Mouse (Mus musculus): Measurements from ENCODE around the gene Ube2l6. TPM values are rescaled to one million over a fixed set of nuclear protein-coding genes. Genes with fewer than 3 reads are reported as not detected.

Ube2l6 gene
- polyA plus RNA-seq, 2 experiments = 20.9 to 37.2 TPM

DNA sequence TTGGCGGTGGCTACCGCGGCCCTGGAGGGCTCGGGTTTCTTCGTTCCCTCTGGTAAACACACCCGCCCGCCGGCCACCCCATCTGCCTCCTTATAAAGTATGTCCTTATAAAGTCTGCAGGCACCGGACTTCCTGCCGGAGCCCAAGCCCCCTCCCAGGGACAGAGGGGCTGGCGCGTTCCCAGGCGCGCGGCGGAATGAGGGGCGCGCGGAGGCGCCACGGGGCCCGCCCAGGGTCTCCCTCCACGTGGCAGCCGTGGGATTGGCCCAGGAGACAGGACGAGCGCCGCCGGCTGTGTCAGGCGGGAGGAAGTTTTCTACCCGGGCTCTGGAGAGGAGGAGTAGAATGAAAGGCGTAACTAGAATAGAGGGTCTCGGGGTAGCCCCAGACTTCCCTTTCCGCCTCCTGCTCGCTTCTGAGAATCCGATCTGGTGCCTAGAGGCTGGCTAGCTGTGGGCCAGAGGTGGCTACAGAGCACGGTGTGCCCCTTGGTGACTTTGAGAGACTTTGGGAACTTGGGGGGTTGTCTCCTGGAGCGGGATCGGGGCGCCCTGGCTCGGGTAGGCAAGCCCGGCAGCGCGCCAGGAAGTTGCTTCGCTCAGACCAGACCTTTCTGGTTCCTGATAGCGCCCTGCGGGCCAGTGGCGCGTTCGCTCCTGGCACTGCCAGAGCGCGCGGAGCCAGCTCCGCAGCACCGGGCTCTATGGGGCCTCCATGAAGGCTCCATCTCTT is 41.6 kb downstream of the Ube2l6 start:
- under 1% methylated on average over 54 of the region's 54 CpGs for WGBS
- peak; percentile 89 for ATAC-seq (ENCODE audit: low FRiP score, low read depth)
- DNase-seq (ENCODE audit: low spot score) = peak; percentile 81
- peak overlapping the region; percentile 75 for H3K9ac ChIP-seq (ENCODE audit: low read depth, low read length, severe bottlenecking)
- H3K9me3 ChIP-seq (ENCODE audit: control insufficient read depth, low read length) = no peaks in the 10 kb centered on the region
- H3K4me1 ChIP-seq (ENCODE audit: control insufficient read depth, insufficient read depth, low read length) = peaks cover 20% of the 10 kb centered on the region
- peaks cover 4% of the 10 kb centered on the region for H3K36me3 ChIP-seq (ENCODE audit: control insufficient read depth, insufficient read depth, low read length)
- peak overlapping the region; percentile 66 for H3K4me3 ChIP-seq (replicated peaks; ENCODE audit: low read length)
- no peaks in the 10 kb centered on the region for H3K27me3 ChIP-seq (ENCODE audit: control insufficient read depth, insufficient read depth, low read length)
- peak overlapping the region; percentile 80 for H3K4me2 ChIP-seq (replicated peaks; ENCODE audit: low read depth, low read length, severe bottlenecking)
- TF ChIP-seq POLR2A (IDR thresholded peaks at IDR 0.05; ENCODE audit: borderline replicate concordance, extremely low read depth, insufficient read depth, insufficient read length) = peak; percentile 55; the same call in 1 of the 2 replicates
- H3K27ac ChIP-seq (replicated peaks; ENCODE audit: low read depth, low read length) = peak overlapping the region; percentile 83

DNA sequence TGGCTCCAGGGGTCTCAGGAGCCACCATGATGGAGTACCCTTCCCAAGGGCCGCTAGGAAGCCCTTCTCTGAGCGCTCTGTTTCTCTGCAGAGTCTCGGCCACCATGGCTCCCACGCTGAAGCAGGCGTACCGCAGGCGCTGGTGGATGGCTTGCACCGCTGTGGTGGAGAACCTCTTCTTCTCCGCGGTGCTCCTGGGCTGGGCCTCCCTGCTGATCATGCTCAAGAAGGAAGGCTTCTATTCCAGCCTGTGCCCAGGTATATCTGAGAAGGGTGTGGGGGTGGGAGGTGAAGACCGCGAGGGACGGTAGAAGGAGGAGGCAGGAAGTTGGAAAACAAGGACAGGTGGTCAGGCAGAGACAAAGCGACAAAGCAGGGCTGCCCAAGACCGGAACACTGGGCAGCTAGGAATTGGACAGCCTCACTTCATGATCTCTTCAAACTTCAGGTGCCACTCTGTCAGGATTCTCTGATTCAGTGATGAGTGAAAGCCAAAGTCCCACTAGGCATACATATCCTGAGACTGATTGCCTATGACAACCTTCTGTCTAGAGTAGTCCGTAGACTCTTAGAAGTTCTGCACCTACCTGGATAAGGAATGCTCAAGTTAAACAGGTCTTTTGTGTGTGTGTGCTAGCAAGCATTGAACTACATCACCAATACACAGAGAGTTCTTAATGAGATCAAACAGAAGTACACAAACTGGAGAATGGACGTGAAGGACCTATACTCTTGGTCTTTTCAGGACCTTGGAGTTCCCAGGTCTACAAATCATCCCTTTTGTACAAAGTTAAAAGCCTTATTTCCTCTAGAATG is 42.3 kb downstream of the Ube2l6 start:
- DNase-seq (ENCODE audit: low spot score) = no peak
- H3K27ac ChIP-seq (replicated peaks; ENCODE audit: low read depth, low read length) = peak overlapping the region; percentile 83
- H3K9ac ChIP-seq (ENCODE audit: low read depth, low read length, severe bottlenecking) = peak overlapping the region; percentile 75
- no peaks in the 10 kb centered on the region for H3K9me3 ChIP-seq (ENCODE audit: control insufficient read depth, low read length)
- WGBS = 6% methylated on average over 14 of the region's 17 CpGs
- TF ChIP-seq POLR2A (IDR thresholded peaks at IDR 0.05; ENCODE audit: borderline replicate concordance, extremely low read depth, insufficient read depth, insufficient read length) = no peak
- peak overlapping the region; percentile 66 for H3K4me3 ChIP-seq (replicated peaks; ENCODE audit: low read length)
- H3K36me3 ChIP-seq (ENCODE audit: control insufficient read depth, insufficient read depth, low read length) = peaks cover 4% of the 10 kb centered on the region
- peak overlapping the region; percentile 80 for H3K4me2 ChIP-seq (replicated peaks; ENCODE audit: low read depth, low read length, severe bottlenecking)
- no peaks in the 10 kb centered on the region for H3K27me3 ChIP-seq (ENCODE audit: control insufficient read depth, insufficient read depth, low read length)
- peak; percentile 19; the same call in 1 of the 2 replicates for ATAC-seq (ENCODE audit: low FRiP score, low read depth)
- H3K4me1 ChIP-seq (ENCODE audit: control insufficient read depth, insufficient read depth, low read length) = peaks cover 20% of the 10 kb centered on the region

GRCm38 (mm10) chr2:84841905-84842304 is 43.3 kb downstream of the Ube2l6 start:
- H3K9me3 ChIP-seq (ENCODE audit: control insufficient read depth, low read length) = no peaks in the 10 kb centered on the region
- H3K27ac ChIP-seq (replicated peaks; ENCODE audit: low read depth, low read length) = no peak overlapping the region
- no peak for TF ChIP-seq POLR2A (IDR thresholded peaks at IDR 0.05; ENCODE audit: borderline replicate concordance, extremely low read depth, insufficient read depth, insufficient read length)
- no peak overlapping the region for H3K9ac ChIP-seq (ENCODE audit: low read depth, low read length, severe bottlenecking)
- no peak for DNase-seq (ENCODE audit: low spot score)
- H3K4me3 ChIP-seq (replicated peaks; ENCODE audit: low read length) = no peak overlapping the region
- no peak overlapping the region for H3K4me2 ChIP-seq (replicated peaks; ENCODE audit: low read depth, low read length, severe bottlenecking)
- H3K36me3 ChIP-seq (ENCODE audit: control insufficient read depth, insufficient read depth, low read length) = peaks cover 4% of the 10 kb centered on the region
- no peak for ATAC-seq (ENCODE audit: low FRiP score, low read depth)
- no peaks in the 10 kb centered on the region for H3K27me3 ChIP-seq (ENCODE audit: control insufficient read depth, insufficient read depth, low read length)
- H3K4me1 ChIP-seq (ENCODE audit: control insufficient read depth, insufficient read depth, low read length) = peaks cover 20% of the 10 kb centered on the region

GRCm38 (mm10) chr2:84843654-84844053 is 45.0 kb downstream of the Ube2l6 start:
- peaks cover 8% of the 10 kb centered on the region for H3K36me3 ChIP-seq (ENCODE audit: control insufficient read depth, insufficient read depth, low read length)
- no peak overlapping the region for H3K4me3 ChIP-seq (replicated peaks; ENCODE audit: low read length)
- no peaks in the 10 kb centered on the region for H3K9me3 ChIP-seq (ENCODE audit: control insufficient read depth, low read length)
- no peak for ATAC-seq (ENCODE audit: low FRiP score, low read depth)
- DNase-seq (ENCODE audit: low spot score) = no peak
- H3K9ac ChIP-seq (ENCODE audit: low read depth, low read length, severe bottlenecking) = no peak overlapping the region
- WGBS = 82% methylated on average over 6 of the region's 6 CpGs
- no peaks in the 10 kb centered on the region for H3K27me3 ChIP-seq (ENCODE audit: control insufficient read depth, insufficient read depth, low read length)
- no peak for TF ChIP-seq POLR2A (IDR thresholded peaks at IDR 0.05; ENCODE audit: borderline replicate concordance, extremely low read depth, insufficient read depth, insufficient read length)
- no peak overlapping the region for H3K4me2 ChIP-seq (replicated peaks; ENCODE audit: low read depth, low read length, severe bottlenecking)
- H3K27ac ChIP-seq (replicated peaks; ENCODE audit: low read depth, low read length) = no peak overlapping the region
- H3K4me1 ChIP-seq (ENCODE audit: control insufficient read depth, insufficient read depth, low read length) = peaks cover 16% of the 10 kb centered on the region

GRCm38 (mm10) chr2:84845226-84845625 is 46.6 kb downstream of the Ube2l6 start:
- H3K27ac ChIP-seq (replicated peaks; ENCODE audit: low read depth, low read length) = no peak overlapping the region
- DNase-seq (ENCODE audit: low spot score) (no peak), ATAC-seq (ENCODE audit: low FRiP score, low read depth) (no peak)
- no peak overlapping the region for H3K4me3 ChIP-seq (replicated peaks; ENCODE audit: low read length)
- H3K27me3 ChIP-seq (ENCODE audit: control insufficient read depth, insufficient read depth, low read length) = no peaks in the 10 kb centered on the region
- WGBS = 39% methylated on average over 1 of the region's 1 CpGs
- H3K36me3 ChIP-seq (ENCODE audit: control insufficient read depth, insufficient read depth, low read length) = peaks cover 20% of the 10 kb centered on the region
- H3K4me1 ChIP-seq (ENCODE audit: control insufficient read depth, insufficient read depth, low read length) = peaks cover 14% of the 10 kb centered on the region
- H3K9ac ChIP-seq (ENCODE audit: low read depth, low read length, severe bottlenecking) = no peak overlapping the region
- no peak for TF ChIP-seq POLR2A (IDR thresholded peaks at IDR 0.05; ENCODE audit: borderline replicate concordance, extremely low read depth, insufficient read depth, insufficient read length)
- no peaks in the 10 kb centered on the region for H3K9me3 ChIP-seq (ENCODE audit: control insufficient read depth, low read length)
- no peak overlapping the region for H3K4me2 ChIP-seq (replicated peaks; ENCODE audit: low read depth, low read length, severe bottlenecking)

Data from limb, embryonic 14.5 days (tissue).